Mouse (Mus musculus) C2C12 (cell line): ENCODE results near the gene D10Jhu81e.

Experiments used
- CTCF ChIP-seq: IDR thresholded peaks from one replicate; pipeline ENCODE4 v1.5.1; 2011; ENCODE audit not compliant: control insufficient read depth, insufficient read depth, insufficient read length
- MAX ChIP-seq: IDR thresholded peaks from one replicate; pipeline ENCODE4 v1.6.1; 2011; ENCODE audit warnings: mild to moderate bottlenecking, control low read depth
- MYOG ChIP-seq: IDR thresholded peaks from one replicate; pipeline ENCODE4 v1.6.1; 2011; ENCODE audit not compliant: control insufficient read depth, insufficient read length; ENCODE audit errors: extremely low read depth
- USF1 ChIP-seq: IDR thresholded peaks from one replicate; pipeline ENCODE4 v1.6.1; 2011; ENCODE audit warnings: low read depth, mild to moderate bottlenecking, control low read depth, moderate library complexity

- TF ChIP-seq MYOG = no peak
- TF ChIP-seq CTCF = no peak
- TF ChIP-seq USF1 = no peak
- no peak for TF ChIP-seq MAX
Measured at GRCm38 (mm10) chr10:78158041-78158440, 11.5 kb downstream of the D10Jhu81e start.
